Mouse (Mus musculus) heart, postnatal 0 days (tissue): ENCODE measurements around the gene Arf6. TPM values are rescaled to one million over a fixed set of nuclear protein-coding genes. Genes with fewer than 3 reads are reported as not detected.

Experiments used
- ATAC-seq: fragments of 200-750 bp; cut with Nextera tagmentation; 2 replicates; pipeline ENCODE4 v1.8.0; 2017; ENCODE audit warnings: low read depth, moderate number of reproducible peaks, moderate library complexity; ENCODE audit not compliant: insufficient read depth
- DNase-seq: peaks from one replicate; pipeline ENCODE4 v3.0.0-alpha.2; 2016; ENCODE audit warnings: low spot score
- H3K27ac ChIP-seq: fragments of 300-500 bp; sonication (generic); 2 replicates; pipeline ENCODE4 v1.5.1; 2014; ENCODE audit warnings: low read depth, mild to moderate bottlenecking
- H3K27me3 ChIP-seq: fragments of 300-500 bp; sonication (generic); 2 replicates; pipeline ENCODE4 v1.6.1; 2014; ENCODE audit warnings: low read length, mixed read lengths; ENCODE audit not compliant: control insufficient read depth, insufficient read depth
- H3K36me3 ChIP-seq: fragments of 300-500 bp; sonication (generic); replicated peaks from 2 replicates; pipeline ENCODE4 v1.6.1; 2014; ENCODE audit warnings: low read length, mixed read lengths; ENCODE audit not compliant: control insufficient read depth, insufficient read depth
- H3K4me1 ChIP-seq: fragments of 300-500 bp; sonication (generic); 2 replicates; pipeline ENCODE4 v1.6.1; 2014; ENCODE audit warnings: antibody characterized with exemption; ENCODE audit not compliant: control insufficient read depth, insufficient read depth
- H3K4me2 ChIP-seq: fragments of 300-500 bp; sonication (generic); 2 replicates; pipeline ENCODE4 v1.6.1; 2014; ENCODE audit warnings: low read depth, mild to moderate bottlenecking, low read length, moderate library complexity
- H3K4me3 ChIP-seq: fragments of 300-500 bp; sonication (generic); 2 replicates; pipeline ENCODE4 v1.5.1; 2014; ENCODE audit warnings: low read depth, low read length
- H3K9ac ChIP-seq: fragments of 300-500 bp; sonication (generic); replicated peaks from 2 replicates; pipeline ENCODE4 v1.6.1; 2014; ENCODE audit warnings: low read depth, low read length, mixed read lengths
- H3K9me3 ChIP-seq: fragments of 300-500 bp; sonication (generic); replicated peaks from 2 replicates; pipeline ENCODE4 v1.6.1; 2016; ENCODE audit warnings: low read length; ENCODE audit not compliant: control insufficient read depth
- CTCF ChIP-seq: IDR thresholded peaks from 2 replicates; pipeline ENCODE4 v1.5.1; 2016; ENCODE audit warnings: antibody characterized with exemption, control low read depth, low read depth
- EP300 ChIP-seq: IDR thresholded peaks from 2 replicates; pipeline ENCODE4 v1.6.1; 2016; ENCODE audit warnings: antibody characterized with exemption, low read depth
- WGBS: fragments of 180-500 bp; shearing (Covaris S2); extraction: QIAGEN DNeasy Blood & Tissue Kit; methylation state at CpG from one replicate; pipeline ENCODE4 v1.1.7; 2014; 5-methylcytosine and 5-hydroxymethylcytosine counted together
- polyA plus RNA-seq: library from polyadenylated mRNA; unstranded; fragments of >200 nt; fragmentation: Nextera tagmentation; extraction: Ambion mirVana; gene quantifications from 2 replicates; pipeline ENCODE4 v1.2.1, GENCODE M21; 2015
- total RNA-seq: library from RNA; depleted of rRNA; stranded (reverse); fragments of >200 nt; gene quantifications from 2 replicates; pipeline ENCODE4 v1.2.3, GENCODE M21; 2014; ENCODE audit warnings: low replicate concordance

Arf6 gene
- total and polyA plus RNA-seq, 2 experiments from 2014 or later: 35.6 to 115 TPM

DNA sequence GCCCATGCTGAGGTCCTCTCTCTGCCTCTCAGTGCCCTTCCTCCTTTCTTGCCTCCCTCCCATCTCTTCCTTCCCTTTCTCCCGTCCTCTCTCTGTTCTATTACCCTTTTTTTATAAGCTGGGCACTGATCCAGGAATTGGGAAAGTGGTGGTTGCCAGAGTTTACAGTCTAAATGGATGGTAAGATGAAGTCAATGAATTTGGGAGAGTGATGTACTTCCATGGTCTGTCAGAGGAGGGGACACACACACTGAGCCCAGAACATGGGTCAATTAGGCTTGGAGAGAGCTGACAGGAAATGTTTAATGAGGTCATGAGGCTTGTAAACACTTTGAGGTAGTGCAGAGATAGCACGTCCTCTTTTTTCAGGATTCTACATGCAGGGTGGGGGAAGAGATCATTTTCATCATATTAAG, 28.9 kb downstream of the Arf6 start:
- H3K9me3 ChIP-seq: no peaks in the 10 kb centered on the region
- no peak overlapping the region for H3K9ac ChIP-seq
- no peaks in the 10 kb centered on the region for H3K27me3 ChIP-seq
- H3K36me3 ChIP-seq: no peaks in the 10 kb centered on the region
- H3K27ac ChIP-seq: no peak overlapping the region
- WGBS: 26% methylated on average over 2 of the region's 2 CpGs
- H3K4me3 ChIP-seq: no peak overlapping the region
- TF ChIP-seq EP300: no peak
- no peak for TF ChIP-seq CTCF
- no peaks in the 10 kb centered on the region; the same call in 1 of the 2 replicates for H3K4me1 ChIP-seq
- no peak for ATAC-seq
- no peak overlapping the region for H3K4me2 ChIP-seq
- no peak for DNase-seq

DNA sequence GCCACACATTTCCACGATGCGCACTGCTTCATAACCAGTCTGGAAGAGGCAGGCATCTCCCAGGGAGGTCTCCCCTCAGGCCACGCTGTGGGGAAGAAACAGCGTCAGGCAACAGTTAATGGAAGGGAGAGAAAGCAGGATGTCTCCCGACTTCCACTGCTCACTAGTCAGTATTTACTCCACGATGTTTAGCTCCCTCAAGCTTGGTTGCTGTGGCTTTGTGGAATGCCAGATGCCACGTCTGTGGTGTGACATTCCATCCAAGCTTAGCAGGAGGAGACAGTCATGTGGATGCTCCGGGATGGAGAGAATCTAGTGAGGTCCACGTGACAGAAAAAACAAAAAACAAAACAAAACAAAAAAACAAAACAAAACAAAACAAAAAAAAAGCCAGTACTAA, 30.1 kb downstream of the Arf6 start:
- H3K4me2 ChIP-seq: no peak overlapping the region

GRCm38 (mm10) chr12:69402594-69403167, 30.7 kb downstream of the Arf6 start:
- Histone ChIP-seq H3K9ac (no peak overlapping the region), H3K4me1 (no peaks in the 10 kb centered on the region; the same call in 1 of the 2 replicates), H3K27me3 (no peaks in the 10 kb centered on the region), H3K4me2 (no peak overlapping the region), H3K9me3 (no peaks in the 10 kb centered on the region), H3K4me3 (no peak overlapping the region), H3K27ac (no peak overlapping the region), H3K36me3 (no peaks in the 10 kb centered on the region)
- no peak for TF ChIP-seq CTCF
- TF ChIP-seq EP300: no peak
- 90% methylated on average over 13 of the region's 13 CpGs for WGBS
- DNase-seq: no peak
- no peak for ATAC-seq

More for the DNA sequence above, 30.1 kb downstream of the Arf6 start:
- Histone ChIP-seq H3K4me1 (no peaks in the 10 kb centered on the region; the same call in 1 of the 2 replicates), H3K9me3 (no peaks in the 10 kb centered on the region), H3K27ac (no peak overlapping the region), H3K27me3 (no peaks in the 10 kb centered on the region), H3K4me3 (no peak overlapping the region), H3K36me3 (no peaks in the 10 kb centered on the region), H3K9ac (no peak overlapping the region)
- ATAC-seq (peak; percentile 47; the same call in 1 of the 2 replicates), DNase-seq (peak; percentile 42)
- no peak for TF ChIP-seq EP300
- TF ChIP-seq CTCF: no peak
- WGBS: 42% methylated on average over 9 of the region's 9 CpGs

DNA sequence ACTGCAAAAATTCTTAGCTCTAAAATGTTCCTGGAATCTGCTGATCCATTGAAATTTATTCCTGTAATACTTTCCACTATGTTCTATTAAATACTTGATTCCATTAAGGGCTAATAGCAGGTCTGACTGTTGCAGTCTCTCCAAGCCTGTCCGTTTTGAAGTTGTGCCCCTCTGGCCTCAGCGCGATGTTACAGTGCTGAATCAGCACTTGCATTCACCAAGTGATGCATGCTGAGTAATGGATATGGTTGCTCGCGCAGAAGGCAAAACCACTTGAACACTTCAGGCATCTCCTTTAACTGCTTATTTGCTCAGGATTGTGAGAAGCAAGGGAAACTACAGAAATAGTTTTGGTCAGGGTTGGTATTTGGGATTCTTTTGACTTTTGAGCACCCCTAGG, 38.8 kb downstream of the Arf6 start:
- TF ChIP-seq CTCF (no peak), EP300 (no peak)
- no peak overlapping the region for H3K4me3 ChIP-seq
- no peak overlapping the region for H3K4me2 ChIP-seq
- H3K27me3 ChIP-seq: no peaks in the 10 kb centered on the region
- ATAC-seq: no peak
- H3K4me1 ChIP-seq: no peaks in the 10 kb centered on the region
- no peaks in the 10 kb centered on the region for H3K36me3 ChIP-seq
- no peak for DNase-seq
- WGBS: 62% methylated on average over 5 of the region's 5 CpGs
- no peak overlapping the region for H3K9ac ChIP-seq
- H3K9me3 ChIP-seq: no peaks in the 10 kb centered on the region
- H3K27ac ChIP-seq: no peak overlapping the region

- no peak for DNase-seq
- no peaks in the 10 kb centered on the region for H3K4me1 ChIP-seq
- H3K9me3 ChIP-seq: no peaks in the 10 kb centered on the region
- no peak overlapping the region for H3K27ac ChIP-seq
- no peak for ATAC-seq
- H3K9ac ChIP-seq: no peak overlapping the region
- H3K36me3 ChIP-seq: no peaks in the 10 kb centered on the region
- no peaks in the 10 kb centered on the region for H3K27me3 ChIP-seq
- TF ChIP-seq EP300 (no peak), CTCF (no peak)
- WGBS: 48% methylated on average over 4 of the region's 4 CpGs
- H3K4me2 ChIP-seq: no peak overlapping the region
- no peak overlapping the region for H3K4me3 ChIP-seq
Observed at GRCm38 (mm10) chr12:69411936-69412335, 40.0 kb downstream of the Arf6 start.

GRCm38 (mm10) chr12:69413303-69413702, 41.4 kb downstream of the Arf6 start:
- no peaks in the 10 kb centered on the region for H3K9me3 ChIP-seq
- ATAC-seq: no peak
- WGBS: 52% methylated on average over 3 of the region's 3 CpGs

More at GRCm38 (mm10) chr12:69413303-69413702, 41.4 kb downstream of the Arf6 start:
- no peak overlapping the region for H3K4me2 ChIP-seq
- TF ChIP-seq EP300: no peak
- TF ChIP-seq CTCF: no peak
- H3K27ac ChIP-seq: no peak overlapping the region
- no peak overlapping the region for H3K4me3 ChIP-seq
- H3K36me3 ChIP-seq: no peaks in the 10 kb centered on the region
- no peak overlapping the region for H3K9ac ChIP-seq
- no peaks in the 10 kb centered on the region for H3K4me1 ChIP-seq
- no peaks in the 10 kb centered on the region for H3K27me3 ChIP-seq
- DNase-seq: no peak
